Mouse (Mus musculus): ENCODE measurements at regions not wholly inside any gene's neighbourhood (a gene's known extent, or its start where the extent isn't known, plus 50 kb on each side); places are given as distances from the start of the nearest gene placed in this dataset.

DNA sequence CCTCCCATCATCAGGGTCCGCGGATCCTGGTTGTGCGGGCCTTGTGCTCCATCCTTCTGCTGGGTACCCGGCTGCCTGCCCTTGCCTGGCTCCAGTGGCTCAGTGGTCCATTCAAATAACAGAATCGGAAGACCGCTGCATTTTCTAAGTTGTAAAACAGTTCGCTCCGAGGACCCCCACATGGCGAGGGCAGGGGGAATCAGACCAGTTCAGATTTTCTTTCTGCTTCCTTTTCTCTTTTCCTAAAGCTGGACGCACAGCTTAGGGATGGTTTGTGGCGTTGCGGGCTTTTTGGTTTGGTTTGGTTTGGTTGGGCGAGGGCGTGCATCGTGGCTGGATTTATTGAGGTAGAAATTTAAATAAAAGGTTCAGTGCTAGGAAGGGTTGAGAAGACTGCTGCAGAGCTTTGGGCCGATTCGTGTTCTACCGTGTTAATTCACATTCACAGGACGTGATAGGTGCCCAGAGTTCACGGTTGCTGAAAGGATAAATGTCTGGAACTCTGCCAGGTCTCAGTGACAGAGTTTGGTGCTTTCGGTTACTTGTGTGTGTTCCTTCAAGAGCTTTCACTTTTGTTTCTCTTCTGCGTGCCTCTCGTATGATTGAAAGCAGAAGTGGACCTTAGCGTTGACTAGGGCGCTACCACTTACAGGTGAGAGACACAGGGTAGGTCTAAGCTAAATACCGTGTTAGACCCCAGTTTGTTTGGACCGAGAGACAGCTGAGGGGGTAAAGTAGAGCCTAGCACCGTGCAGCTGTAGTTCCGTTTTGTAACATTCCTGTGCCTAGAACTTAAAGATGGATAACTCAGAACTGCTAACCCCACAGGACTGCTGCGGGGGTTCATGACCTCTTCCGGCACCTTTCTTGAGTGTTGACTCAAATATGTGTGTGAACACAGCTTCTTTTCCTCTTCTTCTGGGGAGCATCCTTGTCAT, 61.9 kb upstream of the Ak4 start:
- TF ChIP-seq CTCF (IDR thresholded peaks at IDR 0.05; ENCODE audit: extremely low read depth, insufficient read depth, low read length), result no peak
- TF ChIP-seq POLR2A (IDR thresholded peaks at IDR 0.05; ENCODE audit: extremely low read depth, insufficient read depth, low read length), result no peak

Measured in cortical plate, adult 2 months (tissue).